Mouse (Mus musculus) cerebellum, adult (tissue): Measurements from ENCODE around the gene Zfp202.

Experiments
- ATAC-seq: cut with Nextera tagmentation; 2 replicates; pipeline ENCODE4 v1.9.2; 2017; ENCODE audit warnings: mild to moderate bottlenecking, moderate library complexity, mixed read lengths; ENCODE audit not compliant: insufficient number of reproducible peaks, low FRiP score, low TSS enrichment

Gene Zfp202

DNA sequence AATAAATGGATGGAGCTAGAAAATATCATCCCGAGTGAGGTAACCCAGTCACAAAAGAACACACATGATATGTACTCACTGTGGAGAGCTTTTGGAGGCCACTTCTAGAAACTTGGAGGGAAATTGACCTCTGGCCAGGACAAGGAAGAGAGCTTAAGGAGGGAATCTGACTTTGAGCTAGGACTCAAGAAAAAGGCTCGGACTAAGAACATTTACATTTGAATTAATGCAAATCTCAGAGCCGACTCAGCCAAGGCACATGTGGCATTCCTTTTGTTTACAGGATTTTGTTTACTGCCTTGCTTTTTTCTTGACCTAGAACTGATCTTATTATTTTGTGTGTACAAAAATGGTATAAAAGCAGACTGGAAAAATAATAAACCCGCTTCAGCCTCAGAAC lies 47.6 kb downstream of the Zfp202 start:
- no peak for ATAC-seq

GRCm38 (mm10) chr9:40240311-40240710 lies 48.2 kb downstream of the Zfp202 start:
- no peak for ATAC-seq

DNA sequence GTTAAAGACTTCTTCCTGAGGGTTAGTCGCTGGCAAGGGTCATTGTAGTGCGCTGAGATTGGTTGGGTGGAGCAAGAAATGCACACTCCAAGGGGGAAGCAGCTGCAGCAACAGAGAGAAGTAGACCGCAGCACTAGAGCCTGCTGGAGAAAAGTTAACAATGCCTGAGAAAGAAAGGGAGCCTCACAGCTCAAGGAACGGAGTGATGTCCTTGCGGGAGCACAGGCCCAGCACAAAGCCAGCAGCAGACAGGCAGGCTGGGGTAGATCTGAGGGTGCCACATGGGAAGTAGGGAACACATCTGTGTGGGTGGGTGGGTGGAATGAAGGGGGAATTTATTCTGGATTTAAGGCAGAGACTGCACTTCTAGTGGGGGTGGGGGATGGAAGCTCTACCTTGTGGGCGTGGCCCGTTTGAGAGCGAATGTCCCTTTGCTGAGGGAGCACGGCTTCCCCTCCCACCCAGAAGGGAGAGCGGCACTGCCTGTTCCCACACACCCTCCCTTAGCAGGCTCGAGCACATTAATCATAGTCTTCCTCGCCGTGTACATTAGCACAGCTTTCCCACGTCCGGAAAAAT lies 49.2 kb downstream of the Zfp202 start:
- ATAC-seq, result peak; percentile 45; the same call in 1 of the 2 replicates

DNA sequence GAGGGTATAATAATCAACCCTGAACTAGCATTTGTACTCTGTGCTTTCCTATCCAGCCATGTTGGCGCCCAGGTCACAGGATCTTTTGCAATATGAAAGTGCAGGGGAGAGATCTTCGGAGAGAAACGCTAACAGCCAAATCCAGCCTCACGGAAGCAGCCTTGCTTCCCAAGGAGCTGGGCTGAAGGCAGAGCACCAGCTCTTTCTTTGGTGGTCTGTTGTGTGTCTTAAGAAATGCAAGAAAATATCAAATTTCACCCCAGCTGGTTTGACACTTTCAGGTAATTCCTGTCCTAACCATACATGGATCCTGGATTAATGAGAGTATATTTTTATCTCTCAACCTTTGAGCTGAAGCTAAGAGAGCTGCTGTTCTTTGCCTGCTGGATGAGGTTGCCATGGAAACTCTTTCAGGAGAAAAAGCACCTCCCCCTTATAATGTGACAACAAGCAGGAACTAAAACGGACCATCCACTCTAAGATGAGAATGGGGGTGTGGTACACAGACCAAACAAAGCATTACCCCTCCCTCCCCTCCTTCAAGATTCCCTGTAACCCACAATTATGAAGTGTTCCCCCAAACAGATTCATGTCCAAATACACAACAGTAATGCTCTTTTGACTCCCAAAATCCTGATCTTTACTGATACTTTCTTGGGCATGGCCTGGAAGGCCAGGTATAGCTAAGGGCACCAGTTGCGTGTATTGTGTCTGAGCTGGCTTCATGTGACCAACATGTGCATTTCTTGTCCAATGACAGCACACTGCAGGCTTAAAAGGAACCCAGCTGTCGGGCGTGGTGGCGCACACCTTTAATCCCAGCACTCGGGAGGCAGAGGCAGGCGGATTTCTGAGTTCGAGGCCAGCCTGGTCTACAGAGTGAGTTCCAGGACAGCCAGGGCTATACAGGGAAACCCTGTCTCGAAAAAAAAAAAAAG lies 50.1 kb downstream of the Zfp202 start:
- 0 out of 2 replicates have a peak, but pooled peaks have one; percentile 26 for ATAC-seq

- no peak for ATAC-seq
Observed at GRCm38 (mm10) chr9:40245466-40245865, 53.4 kb downstream of the Zfp202 start.

DNA sequence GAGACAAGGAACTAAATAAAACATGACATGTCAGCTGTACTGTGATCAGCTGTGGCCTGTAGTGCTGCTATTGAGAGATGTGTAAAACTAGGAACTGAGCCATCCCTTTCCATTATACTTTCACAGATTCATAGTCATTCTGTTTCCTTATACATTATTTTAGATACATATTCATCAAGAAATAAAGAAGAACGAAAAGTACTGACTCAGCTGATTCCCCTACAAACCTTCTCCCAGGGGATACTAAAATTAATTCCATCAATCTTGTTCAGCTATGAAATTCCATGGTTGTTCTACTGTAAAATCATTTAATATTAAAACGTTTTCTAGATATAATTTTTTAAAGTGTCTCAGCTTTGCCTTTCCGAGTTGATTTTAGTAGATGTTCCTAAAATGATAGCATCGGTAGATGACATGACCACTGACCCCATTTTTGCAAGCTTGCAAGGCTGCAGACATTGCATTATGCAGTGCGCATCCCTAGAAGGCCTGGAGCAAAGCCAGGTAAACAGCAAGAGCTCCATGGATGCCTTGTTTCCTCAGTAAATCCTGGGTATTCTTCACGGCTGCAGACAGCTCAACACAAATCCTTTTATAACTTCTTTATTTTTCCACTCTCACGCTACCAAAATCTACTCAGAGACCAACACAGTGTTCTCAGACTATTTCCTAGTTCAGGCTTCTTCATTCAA lies 54.0 kb downstream of the Zfp202 start:
- no peak for ATAC-seq

- ATAC-seq, result no peak
Observed at GRCm38 (mm10) chr9:40246702-40247101, 54.6 kb downstream of the Zfp202 start.

DNA sequence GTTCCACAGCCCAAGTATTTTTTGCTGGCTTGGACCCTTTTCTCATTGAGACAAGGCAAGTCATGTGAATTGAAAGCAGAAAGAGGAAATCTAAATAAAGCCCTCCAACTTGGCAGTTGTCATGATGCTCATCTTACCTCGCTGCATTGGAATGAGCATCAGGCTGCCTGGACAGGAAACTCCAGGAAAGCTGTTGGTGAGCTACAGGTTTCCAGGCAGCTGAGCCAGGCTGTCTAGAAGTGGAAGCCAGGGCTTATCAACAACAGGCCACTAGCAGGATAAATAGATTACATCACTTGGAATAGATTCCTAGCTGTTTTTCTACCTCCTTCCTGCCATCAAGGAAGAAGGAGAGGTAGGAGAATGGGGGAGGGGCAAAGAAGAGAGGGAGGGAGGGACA lies 57.0 kb downstream of the Zfp202 start:
- ATAC-seq, result no peak

GRCm38 (mm10) chr9:40252459-40252858 lies 60.3 kb downstream of the Zfp202 start:
- ATAC-seq, result no peak
